Mouse (Mus musculus): ENCODE results near the gene Usp10. TPM values are rescaled to one million over a fixed set of nuclear protein-coding genes. Genes with fewer than 3 reads are reported as not detected.

Usp10 gene
- polyA plus RNA-seq, 1 experiment from 2014 or later, result 116 TPM

GRCm38 (mm10) chr8:120001712-120002111, 91.6 kb downstream of the Usp10 start:
- WGBS, result 57% methylated on average over 7 of the region's 7 CpGs
- Histone ChIP-seq H3K36me3 (no peaks in the 10 kb centered on the region), H3K4me2 (no peak overlapping the region), H3K9me3 (no peaks in the 10 kb centered on the region), H3K27ac (replicated peaks) (no peak overlapping the region), H3K4me1 (replicated peaks) (peaks cover 19% of the 10 kb centered on the region), H3K4me3 (no peak overlapping the region), H3K9ac (no peak overlapping the region), H3K27me3 (no peaks in the 10 kb centered on the region)
- no peak for ATAC-seq (ENCODE audit: low read depth)

GRCm38 (mm10) chr8:120002348-120002747, 92.2 kb downstream of the Usp10 start:
- H3K4me2 ChIP-seq, result no peak overlapping the region
- H3K9me3 ChIP-seq, result no peaks in the 10 kb centered on the region
- H3K27me3 ChIP-seq, result no peaks in the 10 kb centered on the region
- WGBS, result 62% methylated on average over 9 of the region's 9 CpGs
- peaks cover 21% of the 10 kb centered on the region for H3K4me1 ChIP-seq (replicated peaks)
- ATAC-seq (ENCODE audit: low read depth), result no peak
- H3K36me3 ChIP-seq, result no peaks in the 10 kb centered on the region
- H3K4me3 ChIP-seq, result no peak overlapping the region
- H3K27ac ChIP-seq (replicated peaks), result no peak overlapping the region
- no peak overlapping the region for H3K9ac ChIP-seq

- no peak for ATAC-seq (ENCODE audit: low read depth)
- H3K9me3 ChIP-seq, result no peaks in the 10 kb centered on the region
- H3K36me3 ChIP-seq, result no peaks in the 10 kb centered on the region
- H3K4me2 ChIP-seq, result no peak overlapping the region
- no peaks in the 10 kb centered on the region for H3K27me3 ChIP-seq
- H3K9ac ChIP-seq, result no peak overlapping the region
- 39% methylated on average over 14 of the region's 14 CpGs for WGBS
- no peak overlapping the region for H3K27ac ChIP-seq (replicated peaks)
- no peak overlapping the region for H3K4me3 ChIP-seq
- peaks cover 21% of the 10 kb centered on the region for H3K4me1 ChIP-seq (replicated peaks)
Observed at GRCm38 (mm10) chr8:120004154-120004702, 94.1 kb downstream of the Usp10 start.

DNA sequence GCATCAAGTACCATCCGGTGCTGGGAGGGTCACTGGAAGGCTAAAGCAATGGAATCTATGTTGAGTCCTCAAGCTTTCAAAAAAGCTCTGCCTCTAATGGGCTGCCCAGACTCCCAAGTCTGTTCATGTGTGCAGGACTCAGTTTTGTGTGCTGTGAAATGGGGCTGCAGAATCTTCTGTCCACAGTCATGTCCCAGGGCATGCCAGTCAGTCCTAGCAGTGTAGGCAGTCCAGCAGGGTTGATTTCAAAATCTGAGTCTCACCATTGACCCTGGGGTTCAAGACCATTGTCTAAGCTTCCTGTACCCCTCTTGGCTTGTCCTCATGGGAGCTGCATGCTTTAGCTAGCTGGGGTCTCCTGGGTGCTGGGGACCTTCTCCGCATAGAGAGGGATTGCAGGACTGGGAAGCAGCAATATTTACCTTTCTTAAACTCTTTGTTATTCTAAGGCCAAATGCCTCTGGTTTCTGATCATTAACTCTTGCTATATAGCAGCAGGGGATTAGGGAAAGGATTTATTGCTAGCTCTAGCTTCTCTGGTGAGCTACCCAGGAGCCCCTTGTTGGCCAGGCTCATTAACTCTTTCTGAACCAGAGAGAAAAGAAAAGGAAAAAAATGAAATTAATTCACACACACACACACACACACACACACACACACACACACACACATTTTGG, 94.7 kb downstream of the Usp10 start:
- Histone ChIP-seq H3K9me3 (no peaks in the 10 kb centered on the region), H3K4me1 (replicated peaks) (peaks cover 21% of the 10 kb centered on the region), H3K4me2 (no peak overlapping the region), H3K27ac (replicated peaks) (no peak overlapping the region), H3K36me3 (no peaks in the 10 kb centered on the region), H3K9ac (no peak overlapping the region), H3K27me3 (no peaks in the 10 kb centered on the region), H3K4me3 (no peak overlapping the region)
- 45% methylated on average over 2 of the region's 2 CpGs for WGBS
- ATAC-seq (ENCODE audit: low read depth), result no peak

GRCm38 (mm10) chr8:120006645-120007160, 96.5 kb downstream of the Usp10 start:
- Histone ChIP-seq H3K4me1 (replicated peaks) (peaks cover 17% of the 10 kb centered on the region), H3K9ac (0 out of 2 replicates have a peak overlapping the region, but pooled peaks have one; percentile 26), H3K27ac (replicated peaks) (no peak overlapping the region), H3K4me2 (peak overlapping the region; percentile 6; the same call in 1 of the 2 replicates), H3K9me3 (no peaks in the 10 kb centered on the region), H3K27me3 (no peaks in the 10 kb centered on the region), H3K4me3 (no peak overlapping the region), H3K36me3 (no peaks in the 10 kb centered on the region)
- WGBS, result 39% methylated on average over 9 of the region's 9 CpGs
- no peak for ATAC-seq (ENCODE audit: low read depth)

Other genes with a start within 250 kb of the Usp10 start
- 2.8 and 3.4 TPM in 2 replicates for gene Wfdc1, start 244.0 kb upstream of the Usp10 start, polyA plus RNA-seq (2015; fragmentation: Nextera tagmentation; extraction: Ambion mirVana)
- gene Atp2c2, start 210.4 kb upstream of the Usp10 start, polyA plus RNA-seq (2015; fragmentation: Nextera tagmentation; extraction: Ambion mirVana), result 0.06 and 0.15 TPM in 2 replicates
- gene Tldc1, start 131.9 kb upstream of the Usp10 start, polyA plus RNA-seq (2015; fragmentation: Nextera tagmentation; extraction: Ambion mirVana), result 9.8 and 14.6 TPM in 2 replicates
- 121 and 123 TPM in 2 replicates for gene Cotl1, start 69.8 kb upstream of the Usp10 start, polyA plus RNA-seq (2015; fragmentation: Nextera tagmentation; extraction: Ambion mirVana)
- gene Klhl36, start 48.1 kb upstream of the Usp10 start, polyA plus RNA-seq (2015; fragmentation: Nextera tagmentation; extraction: Ambion mirVana), result 12.3 and 12.4 TPM in 2 replicates
- 0.27 TPM in 1 of 2 replicates, not detected in the other for gene Gm20388, start 481 bp downstream of the Usp10 start, polyA plus RNA-seq (2015; fragmentation: Nextera tagmentation; extraction: Ambion mirVana)
- 4.3 TPM in 2 replicates for gene Crispld2, start 82.1 kb downstream of the Usp10 start, polyA plus RNA-seq (2015; fragmentation: Nextera tagmentation; extraction: Ambion mirVana)
- 30.1 and 30.4 TPM in 2 replicates for gene Zdhhc7, start 191.1 kb downstream of the Usp10 start, polyA plus RNA-seq (2015; fragmentation: Nextera tagmentation; extraction: Ambion mirVana)
- 19.4 and 24.0 TPM in 2 replicates for gene 6430548M08Rik, start 203.8 kb downstream of the Usp10 start, polyA plus RNA-seq (2015; fragmentation: Nextera tagmentation; extraction: Ambion mirVana)

Data from neural tube, embryonic 13.5 days (tissue).